Mouse (Mus musculus) kidney, adult 9 months (tissue): ENCODE measurements at regions not wholly inside any gene's neighbourhood (a gene's known extent, or its start where the extent isn't known, plus 50 kb on each side); places are given as distances from the start of the nearest gene placed in this dataset.
A peak's percentile ranks its signal among the peaks of the same experiment; 100 is the strongest.

Source experiments
- DNase-seq: peaks from one replicate; pipeline ENCODE4 v3.0.0; 2022

DNA sequence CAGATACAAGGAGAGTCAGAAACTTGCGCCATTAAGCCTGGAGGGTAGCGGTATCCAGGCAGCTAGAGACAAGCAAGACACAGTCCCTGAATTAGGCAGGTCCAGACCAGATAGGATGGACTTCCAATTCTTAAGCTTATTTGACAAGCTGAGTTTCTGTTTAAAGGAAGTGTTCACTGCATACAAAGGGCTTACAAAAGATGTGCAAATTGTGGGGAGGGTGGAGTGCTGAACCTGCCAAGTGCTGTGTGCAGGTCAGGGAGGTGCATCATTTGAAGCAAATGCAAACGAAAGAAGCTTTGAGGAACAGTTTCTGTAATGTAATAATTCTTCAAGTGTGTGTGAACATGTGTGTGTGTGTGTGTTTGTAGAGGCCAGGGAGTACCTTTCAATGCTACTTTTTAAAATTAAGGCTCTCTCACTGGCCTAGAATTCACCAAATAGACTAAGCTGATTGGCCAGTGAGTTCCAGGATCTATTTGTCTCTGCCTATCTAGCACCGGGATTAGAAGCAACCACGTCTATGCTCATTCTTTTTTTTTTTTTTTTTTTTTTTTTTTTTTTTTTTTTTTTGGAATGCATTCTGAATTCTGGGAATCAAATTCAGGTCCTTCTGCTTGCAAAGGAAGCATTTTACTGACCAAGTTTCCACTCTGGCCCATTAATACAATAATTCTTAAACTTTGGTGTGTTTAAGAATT is 74.6 kb upstream of the Gm4894 start:
- DNase-seq, result no peak

DNA sequence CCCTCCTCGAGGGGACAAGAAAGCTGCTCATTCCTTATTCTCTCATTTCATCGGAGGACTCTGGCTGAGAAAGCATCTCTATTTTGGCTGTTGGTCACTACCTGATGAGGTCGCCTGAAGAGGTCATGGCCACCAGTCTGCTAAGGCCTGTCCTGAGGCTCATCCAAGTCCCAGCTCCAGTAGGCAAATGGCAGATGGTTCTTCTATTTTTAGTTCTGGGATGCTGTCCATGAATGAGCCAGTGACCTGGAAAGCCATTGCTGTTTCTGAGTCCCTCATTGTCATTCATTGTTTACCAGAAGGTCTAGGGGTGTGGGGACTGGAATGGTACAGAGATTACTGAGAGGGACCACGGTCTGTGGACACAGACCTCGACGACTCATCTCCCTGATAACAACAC is 71.8 kb upstream of the Gm4894 start:
- no peak for DNase-seq

DNA sequence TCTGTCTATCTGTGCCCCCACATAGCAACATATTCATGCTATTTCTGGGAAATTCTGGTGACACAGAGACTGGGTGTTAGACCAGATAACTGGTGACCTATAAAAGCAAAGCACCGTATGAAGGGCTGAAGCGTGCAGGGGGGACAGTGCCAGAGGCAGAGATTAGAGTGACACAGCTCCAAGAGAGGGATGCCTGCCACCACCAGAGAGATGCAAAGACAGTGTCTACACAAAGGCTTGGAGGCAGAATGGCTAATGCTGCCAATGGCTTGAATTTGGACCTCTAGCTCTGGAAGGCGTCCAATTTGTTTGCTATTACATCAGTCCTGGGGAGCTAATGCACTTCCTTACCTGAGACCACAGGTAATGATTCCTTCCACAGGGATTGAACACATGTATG is 65.5 kb upstream of the Gm4894 start:
- no peak for DNase-seq

DNA sequence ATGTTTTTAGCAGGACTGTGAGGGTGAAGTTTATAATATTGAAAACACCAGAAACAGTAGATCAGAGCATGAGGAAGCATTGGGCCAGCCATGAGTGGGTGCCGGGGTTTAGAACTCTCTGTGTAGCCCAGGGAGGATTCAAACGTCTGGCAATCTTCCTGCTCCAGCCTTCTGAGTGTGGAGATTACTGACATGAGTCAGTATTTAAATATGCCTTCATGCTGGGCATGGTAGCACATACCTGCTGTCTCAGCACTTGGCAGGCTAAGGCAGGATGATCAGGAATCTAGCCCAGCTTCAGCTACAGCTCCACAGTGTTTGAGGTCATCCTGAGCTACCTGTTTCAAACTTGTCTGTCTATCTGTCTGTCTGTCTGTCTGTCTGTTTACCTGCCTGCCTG is 60.9 kb upstream of the Gm4894 start:
- DNase-seq, result no peak

DNA sequence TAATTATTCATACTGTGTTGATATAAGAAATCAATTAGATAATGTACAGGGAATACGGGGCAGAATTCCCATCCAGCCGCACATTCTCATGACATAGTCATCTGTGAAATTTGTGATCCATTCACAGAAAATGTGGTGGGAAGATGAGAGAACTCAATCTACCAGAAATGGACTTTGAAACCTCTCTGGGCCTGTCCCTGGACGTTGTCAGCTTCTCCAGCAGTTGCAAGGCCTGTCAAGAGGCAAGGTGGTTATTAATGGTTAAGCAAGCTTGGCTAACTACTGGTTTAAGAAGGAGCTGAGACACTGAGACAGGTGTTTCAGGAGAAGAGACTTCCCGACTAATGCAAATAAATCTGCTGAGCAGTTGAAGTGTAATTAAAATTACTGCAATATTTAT is 57.6 kb upstream of the Gm4894 start:
- peak; percentile 69 for DNase-seq
